Mouse (Mus musculus): Measurements from ENCODE around the gene Tnfrsf9. TPM values are rescaled to one million over a fixed set of nuclear protein-coding genes. Genes with fewer than 3 reads are reported as not detected.

Gene Tnfrsf9
- total and polyA plus RNA-seq, 2 experiments from 2014 or later = 0.53 to 2.0 TPM

GRCm38 (mm10) chr4:150898716-150899365 is 15.5 kb upstream of the Tnfrsf9 start:
- Histone ChIP-seq H3K36me3 (replicated peaks; ENCODE audit: control insufficient read depth, insufficient read depth, low read length) (peaks cover 67% of the 10 kb centered on the region), H3K9ac (replicated peaks; ENCODE audit: low read depth, low read length) (no peak overlapping the region), H3K4me2 (ENCODE audit: low read depth, low read length) (no peak overlapping the region), H3K27ac (ENCODE audit: low read depth) (no peak overlapping the region), H3K27me3 (ENCODE audit: control insufficient read depth, insufficient read depth, low read length) (no peaks in the 10 kb centered on the region), H3K4me1 (ENCODE audit: control insufficient read depth, insufficient read depth) (no peaks in the 10 kb centered on the region), H3K4me3 (ENCODE audit: low read depth, low read length) (no peak overlapping the region), H3K9me3 (replicated peaks; ENCODE audit: control insufficient read depth, low read length) (no peaks in the 10 kb centered on the region)
- DNase-seq (ENCODE audit: low spot score) (peak; percentile 76), ATAC-seq (ENCODE audit: insufficient read depth, low read depth) (0 out of 2 replicates have a peak, but pooled peaks have one; percentile 45)
- no peak for TF ChIP-seq EP300 (IDR thresholded peaks at IDR 0.05; ENCODE audit: low read depth)
- TF ChIP-seq CTCF (IDR thresholded peaks at IDR 0.05; ENCODE audit: low read depth) = peak; percentile 93
- WGBS = 63% methylated on average over 13 of the region's 13 CpGs

GRCm38 (mm10) chr4:150900486-150900885 is 13.9 kb upstream of the Tnfrsf9 start:
- WGBS = 91% methylated on average over 13 of the region's 13 CpGs
- H3K36me3 ChIP-seq (replicated peaks; ENCODE audit: control insufficient read depth, insufficient read depth, low read length) = peaks cover 79% of the 10 kb centered on the region
- ATAC-seq (ENCODE audit: insufficient read depth, low read depth) = no peak

GRCm38 (mm10) chr4:150901651-150902050 is 12.7 kb upstream of the Tnfrsf9 start:
- 45% methylated on average over 9 of the region's 9 CpGs for WGBS
- peaks cover 76% of the 10 kb centered on the region for H3K36me3 ChIP-seq (replicated peaks; ENCODE audit: control insufficient read depth, insufficient read depth, low read length)

More at GRCm38 (mm10) chr4:150900486-150900885, 13.9 kb upstream of the Tnfrsf9 start:
- H3K27me3 ChIP-seq (ENCODE audit: control insufficient read depth, insufficient read depth, low read length) = no peaks in the 10 kb centered on the region
- no peak overlapping the region for H3K4me2 ChIP-seq (ENCODE audit: low read depth, low read length)
- TF ChIP-seq EP300 (IDR thresholded peaks at IDR 0.05; ENCODE audit: low read depth) = no peak
- TF ChIP-seq CTCF (IDR thresholded peaks at IDR 0.05; ENCODE audit: low read depth) = no peak
- no peaks in the 10 kb centered on the region for H3K4me1 ChIP-seq (ENCODE audit: control insufficient read depth, insufficient read depth)
- H3K4me3 ChIP-seq (ENCODE audit: low read depth, low read length) = no peak overlapping the region
- no peak for DNase-seq (ENCODE audit: low spot score)
- H3K27ac ChIP-seq (ENCODE audit: low read depth) = no peak overlapping the region
- H3K9ac ChIP-seq (replicated peaks; ENCODE audit: low read depth, low read length) = no peak overlapping the region
- no peaks in the 10 kb centered on the region for H3K9me3 ChIP-seq (replicated peaks; ENCODE audit: control insufficient read depth, low read length)

GRCm38 (mm10) chr4:150902062-150902461 is 12.3 kb upstream of the Tnfrsf9 start:
- H3K27ac ChIP-seq (ENCODE audit: low read depth) = peak overlapping the region; percentile 43; the same call in 1 of the 2 replicates
- WGBS = 61% methylated on average over 12 of the region's 12 CpGs
- no peak overlapping the region for H3K4me3 ChIP-seq (ENCODE audit: low read depth, low read length)
- DNase-seq (ENCODE audit: low spot score) = no peak
- H3K9me3 ChIP-seq (replicated peaks; ENCODE audit: control insufficient read depth, low read length) = no peaks in the 10 kb centered on the region
- H3K4me2 ChIP-seq (ENCODE audit: low read depth, low read length) = no peak overlapping the region
- no peaks in the 10 kb centered on the region for H3K27me3 ChIP-seq (ENCODE audit: control insufficient read depth, insufficient read depth, low read length)
- no peak for TF ChIP-seq EP300 (IDR thresholded peaks at IDR 0.05; ENCODE audit: low read depth)
- no peak for TF ChIP-seq CTCF (IDR thresholded peaks at IDR 0.05; ENCODE audit: low read depth)
- no peak overlapping the region for H3K9ac ChIP-seq (replicated peaks; ENCODE audit: low read depth, low read length)
- no peaks in the 10 kb centered on the region for H3K4me1 ChIP-seq (ENCODE audit: control insufficient read depth, insufficient read depth)
- ATAC-seq (ENCODE audit: insufficient read depth, low read depth) = peak; percentile 78
- peaks cover 76% of the 10 kb centered on the region for H3K36me3 ChIP-seq (replicated peaks; ENCODE audit: control insufficient read depth, insufficient read depth, low read length)

More at GRCm38 (mm10) chr4:150901651-150902050, 12.7 kb upstream of the Tnfrsf9 start:
- Histone ChIP-seq H3K4me3 (ENCODE audit: low read depth, low read length) (no peak overlapping the region), H3K9ac (replicated peaks; ENCODE audit: low read depth, low read length) (no peak overlapping the region), H3K4me1 (ENCODE audit: control insufficient read depth, insufficient read depth) (no peaks in the 10 kb centered on the region), H3K27ac (ENCODE audit: low read depth) (peak overlapping the region; percentile 43; the same call in 1 of the 2 replicates), H3K27me3 (ENCODE audit: control insufficient read depth, insufficient read depth, low read length) (no peaks in the 10 kb centered on the region), H3K4me2 (ENCODE audit: low read depth, low read length) (no peak overlapping the region), H3K9me3 (replicated peaks; ENCODE audit: control insufficient read depth, low read length) (no peaks in the 10 kb centered on the region)
- TF ChIP-seq CTCF (IDR thresholded peaks at IDR 0.05; ENCODE audit: low read depth) (peak; percentile 84), EP300 (IDR thresholded peaks at IDR 0.05; ENCODE audit: low read depth) (no peak)
- DNase-seq (ENCODE audit: low spot score) (peak; percentile 63), ATAC-seq (ENCODE audit: insufficient read depth, low read depth) (peak; percentile 55)

- no peaks in the 10 kb centered on the region for H3K27me3 ChIP-seq (ENCODE audit: control insufficient read depth, insufficient read depth, low read length)
- H3K9ac ChIP-seq (replicated peaks; ENCODE audit: low read depth, low read length) = no peak overlapping the region
- no peaks in the 10 kb centered on the region for H3K4me1 ChIP-seq (ENCODE audit: control insufficient read depth, insufficient read depth)
- peaks cover 68% of the 10 kb centered on the region for H3K36me3 ChIP-seq (replicated peaks; ENCODE audit: control insufficient read depth, insufficient read depth, low read length)
- ATAC-seq (ENCODE audit: insufficient read depth, low read depth) = no peak
- no peak overlapping the region for H3K4me3 ChIP-seq (ENCODE audit: low read depth, low read length)
- no peak overlapping the region for H3K27ac ChIP-seq (ENCODE audit: low read depth)
- 92% methylated on average over 14 of the region's 14 CpGs for WGBS
- no peak for DNase-seq (ENCODE audit: low spot score)
- no peak overlapping the region for H3K4me2 ChIP-seq (ENCODE audit: low read depth, low read length)
- H3K9me3 ChIP-seq (replicated peaks; ENCODE audit: control insufficient read depth, low read length) = no peaks in the 10 kb centered on the region
- no peak for TF ChIP-seq CTCF (IDR thresholded peaks at IDR 0.05; ENCODE audit: low read depth)
- no peak for TF ChIP-seq EP300 (IDR thresholded peaks at IDR 0.05; ENCODE audit: low read depth)
Measured at GRCm38 (mm10) chr4:150903091-150903742, 11.1 kb upstream of the Tnfrsf9 start.

Data from heart, postnatal 0 days (tissue).